Mouse (Mus musculus) midbrain, embryonic 11.5 days (tissue): ENCODE data around the gene St3gal5. TPM values are rescaled to one million over a fixed set of nuclear protein-coding genes. Genes with fewer than 3 reads are reported as not detected.

Experiments used
- ATAC-seq: fragments of 200-750 bp; cut with Nextera tagmentation; 2 replicates; pipeline ENCODE4 v1.8.0; 2017; ENCODE audit warnings: moderate TSS enrichment, moderate library complexity; ENCODE audit not compliant: low FRiP score
- DNase-seq: peaks from one replicate; pipeline ENCODE4 v3.0.0; 2015; ENCODE audit warnings: low spot score; ENCODE audit errors: missing footprints
- H3K27ac ChIP-seq: fragments of 300-500 bp; sonication (generic); 2 replicates; pipeline ENCODE4 v1.5.1; 2014; ENCODE audit warnings: low read depth, low read length
- H3K27me3 ChIP-seq: fragments of 300-500 bp; sonication (generic); 2 replicates; pipeline ENCODE4 v1.6.1; 2014; ENCODE audit warnings: mild to moderate bottlenecking, low read length, moderate library complexity, mixed read lengths; ENCODE audit not compliant: control insufficient read depth, insufficient read depth
- H3K36me3 ChIP-seq: fragments of 300-500 bp; sonication (generic); 2 replicates; pipeline ENCODE4 v1.6.1; 2014; ENCODE audit warnings: mild to moderate bottlenecking, low read length, moderate library complexity, mixed read lengths; ENCODE audit not compliant: control insufficient read depth, insufficient read depth
- H3K4me1 ChIP-seq: fragments of 300-500 bp; sonication (generic); 2 replicates; pipeline ENCODE4 v1.6.1; 2014; ENCODE audit warnings: low read length; ENCODE audit not compliant: control insufficient read depth, insufficient read depth
- H3K4me2 ChIP-seq: fragments of 300-500 bp; sonication (generic); 2 replicates; pipeline ENCODE4 v1.6.1; 2014; ENCODE audit warnings: mild to moderate bottlenecking, moderate library complexity
- H3K4me3 ChIP-seq: fragments of 300-500 bp; sonication (generic); 2 replicates; pipeline ENCODE4 v1.5.1; 2014; ENCODE audit warnings: low read depth, low read length
- H3K9ac ChIP-seq: fragments of 300-500 bp; sonication (generic); 2 replicates; pipeline ENCODE4 v1.6.1; 2014; ENCODE audit warnings: low read length
- H3K9me3 ChIP-seq: fragments of 300-500 bp; sonication (generic); 2 replicates; pipeline ENCODE4 v1.6.1; 2016; ENCODE audit warnings: low read length; ENCODE audit not compliant: control insufficient read depth
- WGBS: fragments of 180-500 bp; shearing (Covaris S2); extraction: QIAGEN DNeasy Blood & Tissue Kit; methylation state at CpG from one replicate; pipeline ENCODE4 v1.1.7; 2014; 5-methylcytosine and 5-hydroxymethylcytosine counted together
- polyA plus RNA-seq: library from polyadenylated mRNA; unstranded; fragments of >200 nt; fragmentation: Nextera tagmentation; extraction: Ambion mirVana; gene quantifications from 2 replicates; pipeline ENCODE4 v1.2.1, GENCODE M21; 2014

Gene St3gal5
- polyA plus RNA-seq, 1 experiment from 2014 or later = 33.4 TPM

DNA sequence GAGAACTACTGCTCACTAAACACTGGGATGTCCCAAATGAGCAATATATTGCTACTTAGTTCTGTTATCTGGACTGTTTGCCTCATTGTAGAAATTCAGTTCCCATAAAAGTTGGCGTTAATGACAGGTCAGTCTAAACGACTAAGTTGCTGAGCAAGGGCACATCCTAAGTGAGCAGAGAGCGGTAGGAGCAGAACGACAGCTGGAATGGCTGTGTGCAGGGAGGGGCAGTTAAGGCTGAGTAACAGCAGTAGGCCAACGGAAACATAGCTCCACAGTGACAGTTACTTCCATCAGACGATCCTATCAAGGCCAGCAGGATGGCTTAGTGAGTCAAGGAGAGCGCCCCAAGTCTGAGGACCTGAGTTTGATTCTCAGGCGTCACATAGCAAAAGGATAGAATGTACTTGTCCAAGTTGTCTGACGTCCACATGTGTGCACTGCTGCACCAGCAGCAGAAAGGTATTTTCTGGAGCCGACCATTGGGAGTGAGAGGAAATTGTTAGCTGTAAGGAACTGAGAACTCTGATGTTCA is 62.5 kb downstream of the St3gal5 start:
- Histone ChIP-seq H3K4me2 (no peak overlapping the region), H3K9me3 (no peaks in the 10 kb centered on the region), H3K4me1 (no peaks in the 10 kb centered on the region; the same call in 1 of the 2 replicates), H3K36me3 (no peaks in the 10 kb centered on the region), H3K27me3 (no peaks in the 10 kb centered on the region), H3K4me3 (no peak overlapping the region), H3K9ac (no peak overlapping the region), H3K27ac (no peak overlapping the region)
- ATAC-seq = no peak
- DNase-seq = peak; percentile 12
- WGBS = 90% methylated on average over 10 of the region's 10 CpGs

DNA sequence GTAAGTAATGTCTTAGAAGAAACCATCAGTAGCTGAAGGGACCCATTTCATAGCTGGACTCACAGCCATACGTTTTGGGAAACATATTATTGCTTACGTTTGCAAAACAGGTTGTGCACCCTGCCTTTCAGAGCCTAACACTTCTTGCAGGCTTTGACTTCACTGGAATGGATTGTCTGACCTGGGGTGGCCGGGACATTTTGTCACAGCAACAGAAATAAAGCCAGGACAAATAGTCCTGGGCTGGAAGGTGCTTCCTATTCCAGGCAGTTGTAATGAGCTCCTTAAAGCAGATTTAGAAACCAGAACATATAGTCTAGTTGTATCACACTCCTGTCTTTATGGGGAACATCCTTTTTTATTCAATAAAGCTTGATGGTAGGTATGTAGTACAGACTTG is 63.6 kb downstream of the St3gal5 start:
- WGBS = 85% methylated on average over 3 of the region's 3 CpGs
- H3K4me1 ChIP-seq = no peaks in the 10 kb centered on the region; the same call in 1 of the 2 replicates
- H3K27me3 ChIP-seq = no peaks in the 10 kb centered on the region
- H3K9ac ChIP-seq = no peak overlapping the region
- ATAC-seq = no peak
- no peaks in the 10 kb centered on the region for H3K36me3 ChIP-seq
- no peak overlapping the region for H3K27ac ChIP-seq
- H3K4me3 ChIP-seq = no peak overlapping the region
- no peaks in the 10 kb centered on the region for H3K9me3 ChIP-seq
- H3K4me2 ChIP-seq = no peak overlapping the region
- peak; percentile 39 for DNase-seq

DNA sequence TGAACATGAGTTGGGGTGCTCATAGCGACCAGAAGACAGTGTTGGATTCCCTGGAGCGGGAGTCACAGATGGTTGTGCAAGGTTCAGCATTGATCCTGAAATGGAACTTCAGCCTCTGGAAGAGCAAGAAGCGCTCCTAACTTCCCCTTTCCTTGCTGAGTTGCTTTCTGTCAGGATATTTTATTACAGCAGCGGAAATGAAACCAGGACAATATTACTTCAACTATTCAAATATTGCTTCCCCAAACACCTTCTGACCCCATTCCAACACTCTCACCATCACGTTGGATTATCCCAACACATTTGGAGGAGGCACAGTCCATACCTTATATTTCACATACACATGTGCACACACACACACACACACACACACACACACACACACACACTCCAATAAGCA is 64.4 kb downstream of the St3gal5 start:
- no peak overlapping the region for H3K27ac ChIP-seq
- no peak overlapping the region for H3K4me3 ChIP-seq
- DNase-seq (no peak), ATAC-seq (no peak)
- no peaks in the 10 kb centered on the region; the same call in 1 of the 2 replicates for H3K4me1 ChIP-seq
- no peaks in the 10 kb centered on the region for H3K9me3 ChIP-seq
- no peak overlapping the region for H3K9ac ChIP-seq
- no peak overlapping the region for H3K4me2 ChIP-seq
- no peaks in the 10 kb centered on the region for H3K27me3 ChIP-seq
- WGBS = 88% methylated on average over 5 of the region's 5 CpGs
- no peaks in the 10 kb centered on the region for H3K36me3 ChIP-seq

GRCm38 (mm10) chr6:72162155-72162890 is 64.9 kb downstream of the St3gal5 start:
- Histone ChIP-seq H3K4me3 (no peak overlapping the region), H3K9me3 (no peaks in the 10 kb centered on the region), H3K4me2 (no peak overlapping the region), H3K27me3 (no peaks in the 10 kb centered on the region), H3K27ac (no peak overlapping the region), H3K9ac (no peak overlapping the region), H3K4me1 (no peaks in the 10 kb centered on the region; the same call in 1 of the 2 replicates), H3K36me3 (no peaks in the 10 kb centered on the region)
- ATAC-seq (no peak), DNase-seq (no peak)
- 73% methylated on average over 19 of the region's 19 CpGs for WGBS

- peak; percentile 99 for DNase-seq
- Histone ChIP-seq H3K27me3 (no peaks in the 10 kb centered on the region), H3K4me2 (no peak overlapping the region), H3K9me3 (no peaks in the 10 kb centered on the region), H3K4me1 (no peaks in the 10 kb centered on the region), H3K27ac (no peak overlapping the region), H3K9ac (0 out of 2 replicates have a peak overlapping the region, but pooled peaks have one; percentile 38), H3K36me3 (no peaks in the 10 kb centered on the region), H3K4me3 (no peak overlapping the region)
- ATAC-seq = peak; percentile 79
- 23% methylated on average over 20 of the region's 20 CpGs for WGBS
Observed at GRCm38 (mm10) chr6:72164321-72165275, 67.2 kb downstream of the St3gal5 start.

GRCm38 (mm10) chr6:72165907-72166306 is 68.5 kb downstream of the St3gal5 start:
- DNase-seq (no peak), ATAC-seq (no peak)
- Histone ChIP-seq H3K4me2 (no peak overlapping the region), H3K9me3 (no peaks in the 10 kb centered on the region), H3K9ac (no peak overlapping the region), H3K36me3 (no peaks in the 10 kb centered on the region), H3K27ac (no peak overlapping the region), H3K4me3 (no peak overlapping the region), H3K4me1 (no peaks in the 10 kb centered on the region), H3K27me3 (no peaks in the 10 kb centered on the region)
- 51% methylated on average over 2 of the region's 2 CpGs for WGBS

DNA sequence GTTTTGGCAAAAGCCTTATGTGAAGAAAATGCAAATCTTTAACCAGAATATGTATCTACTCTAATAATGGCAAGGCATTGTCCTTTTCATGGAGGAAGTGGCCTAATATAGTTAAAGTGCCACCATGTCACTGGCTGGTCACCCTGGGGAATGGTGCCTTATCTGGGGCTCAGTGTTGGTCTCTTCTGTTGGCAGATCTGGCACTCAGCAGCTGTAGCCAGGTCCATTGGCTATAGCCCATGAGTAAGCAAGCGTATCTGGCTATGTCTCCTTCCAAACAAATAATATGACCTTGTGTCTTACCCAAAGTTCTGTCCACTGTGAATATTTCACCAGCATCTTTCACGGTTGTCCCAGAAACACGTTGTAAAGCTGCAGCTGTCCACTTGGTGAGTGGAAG is 74.0 kb downstream of the St3gal5 start:
- no peak overlapping the region for H3K9ac ChIP-seq
- H3K27me3 ChIP-seq = no peaks in the 10 kb centered on the region
- ATAC-seq = no peak
- 93% methylated on average over 3 of the region's 3 CpGs for WGBS
- no peak for DNase-seq
- no peaks in the 10 kb centered on the region for H3K36me3 ChIP-seq
- H3K4me3 ChIP-seq = no peak overlapping the region
- H3K4me1 ChIP-seq = no peaks in the 10 kb centered on the region
- H3K27ac ChIP-seq = no peak overlapping the region
- no peaks in the 10 kb centered on the region for H3K9me3 ChIP-seq
- H3K4me2 ChIP-seq = no peak overlapping the region

DNA sequence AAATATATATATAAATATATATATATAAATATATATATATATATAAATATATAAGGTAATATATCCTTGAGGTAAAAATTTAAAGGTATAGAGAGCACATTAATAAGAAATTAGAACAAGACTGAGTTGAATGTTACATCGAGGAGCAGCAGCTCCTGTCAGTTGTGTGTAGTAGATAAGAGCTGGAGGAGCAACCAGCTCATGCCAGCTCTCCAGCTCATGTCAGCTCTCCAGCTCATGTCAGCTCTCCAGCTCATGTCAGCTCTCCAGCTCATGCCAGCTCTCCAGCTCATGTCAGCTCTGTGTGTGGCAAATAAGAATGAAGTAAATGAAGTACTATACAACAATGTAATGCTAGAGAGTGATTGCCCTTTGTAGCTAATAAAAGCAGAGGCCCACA is 76.0 kb downstream of the St3gal5 start:
- H3K27me3 ChIP-seq = no peaks in the 10 kb centered on the region
- 94% methylated on average over 1 of the region's 1 CpGs for WGBS

DNA sequence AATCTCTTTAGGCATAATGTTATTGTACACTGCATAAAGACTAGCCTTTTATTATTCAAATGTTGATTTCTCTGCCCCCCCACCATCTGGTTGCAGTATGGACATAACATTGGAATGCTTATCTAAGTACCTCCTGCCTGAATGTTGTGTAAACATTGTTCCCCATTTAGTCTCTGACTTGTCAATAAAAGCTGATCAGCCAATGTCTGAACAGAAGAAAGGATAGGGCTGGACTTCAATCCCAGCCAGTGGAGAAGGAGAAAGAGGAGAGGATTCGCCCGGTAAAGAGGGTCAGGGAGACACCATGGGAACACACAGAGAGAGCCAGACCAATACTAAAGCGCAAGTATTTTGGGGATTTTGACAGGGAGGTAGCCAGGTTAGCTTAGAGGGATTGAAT is 78.0 kb downstream of the St3gal5 start:
- Histone ChIP-seq H3K9ac (no peak overlapping the region), H3K27ac (no peak overlapping the region), H3K4me2 (no peak overlapping the region), H3K27me3 (no peaks in the 10 kb centered on the region), H3K36me3 (no peaks in the 10 kb centered on the region), H3K9me3 (no peaks in the 10 kb centered on the region), H3K4me1 (no peaks in the 10 kb centered on the region), H3K4me3 (no peak overlapping the region)
- WGBS = 42% methylated on average over 3 of the region's 3 CpGs
- peak; percentile 59; the same call in 1 of the 2 replicates for ATAC-seq
- no peak for DNase-seq

More for the DNA sequence above, 76.0 kb downstream of the St3gal5 start:
- Histone ChIP-seq H3K9ac (no peak overlapping the region), H3K4me3 (no peak overlapping the region), H3K27ac (no peak overlapping the region), H3K4me1 (no peaks in the 10 kb centered on the region), H3K9me3 (no peaks in the 10 kb centered on the region), H3K36me3 (no peaks in the 10 kb centered on the region), H3K4me2 (no peak overlapping the region)
- DNase-seq (no peak), ATAC-seq (no peak)
